In genomic region chr1:56971942-56972250, GRCm38 (mm10) we compare ENCODE assay signal across 7 mouse cellular contexts. TPM values are rescaled to one million over a fixed set of nuclear protein-coding genes. Genes with fewer than 3 reads are reported as not detected.
A peak's percentile ranks its signal among the peaks of the same experiment; 100 is the strongest.
DNase-seq lines count a peak whose midpoint lies in the region; ATAC-seq lines count a peak whose summit lies in the region.

No protein-coding gene starts in this region.

- H3K4me2 ChIP-seq in forebrain, embryonic 13.5 days = peak overlapping the region; percentile 93
- H3K4me2 ChIP-seq in limb, embryonic 12.5 days = peak overlapping the region; percentile 96
- H3K4me2 ChIP-seq in stomach, embryonic 14.5 days (replicated peaks; ENCODE audit: low read depth, low read length) = peak overlapping the region; percentile 94

- ATAC-seq in megakaryocyte, adult 5-6 weeks (ENCODE audit: poor library complexity, severe bottlenecking) = no peak
- no peak; the same call in 1 of the 2 replicates for ATAC-seq in forebrain, embryonic 13.5 days
- ATAC-seq in limb, embryonic 12.5 days (ENCODE audit: insufficient number of reproducible peaks, insufficient read depth, low FRiP score, low TSS enrichment, low read depth) = no peak
- no peak for ATAC-seq in stomach, embryonic 14.5 days (ENCODE audit: insufficient number of reproducible peaks, insufficient read depth, low FRiP score, low read depth)

- H3K4me1 ChIP-seq in megakaryocyte, embryonic 14.5 days = peaks cover 48% of the 10 kb centered on the region
- H3K4me1 ChIP-seq in forebrain, embryonic 13.5 days = peaks cover 34% of the 10 kb centered on the region
- peaks cover 33% of the 10 kb centered on the region for H3K4me1 ChIP-seq in limb, embryonic 12.5 days (replicated peaks)
- peaks cover 13% of the 10 kb centered on the region; the same call in 1 of the 2 replicates for H3K4me1 ChIP-seq in stomach, embryonic 14.5 days (ENCODE audit: control insufficient read depth, insufficient read depth, low read length)

- DNase-seq in layer of hippocampus, postnatal 36 days = no peak
- DNase-seq in left cerebral cortex, adult 11 months (ENCODE audit: low spot score) = no peak

- peak overlapping the region; percentile 86 for H3K9ac ChIP-seq in forebrain, embryonic 13.5 days
- H3K9ac ChIP-seq in limb, embryonic 12.5 days (replicated peaks) = peak overlapping the region; percentile 79
- peak overlapping the region; percentile 71; the same call in 1 of the 2 replicates for H3K9ac ChIP-seq in stomach, embryonic 14.5 days (replicated peaks; ENCODE audit: low read depth, low read length)

- no peaks in the 10 kb centered on the region for H3K9me3 ChIP-seq in megakaryocyte, embryonic 14.5 days
- no peaks in the 10 kb centered on the region for H3K9me3 ChIP-seq in forebrain, embryonic 13.5 days (replicated peaks)
- no peaks in the 10 kb centered on the region for H3K9me3 ChIP-seq in limb, embryonic 12.5 days
- H3K9me3 ChIP-seq in stomach, embryonic 14.5 days (ENCODE audit: control insufficient read depth, low read depth, low read length) = no peaks in the 10 kb centered on the region

- WGBS in forebrain, embryonic 13.5 days = under 1% methylated on average over 22 of the region's 23 CpGs
- WGBS in limb, embryonic 12.5 days = 0% methylated on average over 22 of the region's 23 CpGs
- WGBS in stomach, embryonic 14.5 days = under 1% methylated on average over 23 of the region's 23 CpGs

- no peaks in the 10 kb centered on the region for H3K36me3 ChIP-seq in megakaryocyte, embryonic 14.5 days (replicated peaks; ENCODE audit: low read length)
- no peaks in the 10 kb centered on the region for H3K36me3 ChIP-seq in forebrain, embryonic 13.5 days (ENCODE audit: poor library complexity, severe bottlenecking)
- no peaks in the 10 kb centered on the region for H3K36me3 ChIP-seq in limb, embryonic 12.5 days
- no peaks in the 10 kb centered on the region for H3K36me3 ChIP-seq in stomach, embryonic 14.5 days (ENCODE audit: control insufficient read depth, insufficient read depth, low read length)

- H3K27ac ChIP-seq in forebrain, embryonic 13.5 days = peak overlapping the region; percentile 92
- peak overlapping the region; percentile 91 for H3K27ac ChIP-seq in limb, embryonic 12.5 days
- no peak overlapping the region for H3K27ac ChIP-seq in stomach, embryonic 14.5 days (ENCODE audit: low read length)

- peaks cover 81% of the 10 kb centered on the region for H3K27me3 ChIP-seq in megakaryocyte, embryonic 14.5 days (replicated peaks)
- H3K27me3 ChIP-seq in forebrain, embryonic 13.5 days = peaks cover 53% of the 10 kb centered on the region
- peaks cover 61% of the 10 kb centered on the region for H3K27me3 ChIP-seq in limb, embryonic 12.5 days
- H3K27me3 ChIP-seq in stomach, embryonic 14.5 days (ENCODE audit: control insufficient read depth, insufficient read depth, low read length) = peaks cover 19% of the 10 kb centered on the region

- peak overlapping the region; percentile 92 for H3K4me3 ChIP-seq in megakaryocyte, embryonic 14.5 days (replicated peaks)
- peak overlapping the region; percentile 81 for H3K4me3 ChIP-seq in forebrain, embryonic 13.5 days
- peak overlapping the region; percentile 68 for H3K4me3 ChIP-seq in limb, embryonic 12.5 days (replicated peaks)
- H3K4me3 ChIP-seq in stomach, embryonic 14.5 days (ENCODE audit: low read depth, low read length) = peak overlapping the region; percentile 70

RNA-seq across cellular contexts. Expression of gene Satb2, which starts 6.6 kb away (rescaled TPM):
- 0.15 TPM in 1 of 2 replicates, not detected in the other for polyA plus RNA-seq in megakaryocyte, embryonic 14.5 days (2012; ENCODE audit: insufficient read depth, low replicate concordance)
- 1.1 and 1.2 TPM in 2 replicates for total RNA-seq in megakaryocyte, adult 5-6 weeks (2015)
- 0.29 and 0.98 TPM in 2 replicates for total RNA-seq in megakaryocyte, adult 5-6 weeks (2017)
- polyA plus RNA-seq in forebrain, embryonic 13.5 days (2015; fragmentation: Nextera tagmentation; extraction: Ambion mirVana) = 5.5 and 10.2 TPM in 2 replicates
- polyA plus RNA-seq in limb, embryonic 12.5 days (2016; fragmentation: Nextera tagmentation; extraction: Ambion mirVana) = 1.9 and 2.1 TPM in 2 replicates
- 0.46 and 1.1 TPM in 2 replicates for polyA plus RNA-seq in stomach, embryonic 14.5 days (2014; fragmentation: Nextera tagmentation; extraction: Ambion mirVana)
- 10 to 100 TPM; 16.4 to 17.7 TPM for total RNA-seq in layer of hippocampus, postnatal 36 days (2021)
